Comparison of ENCODE assay signal across 21 mouse cellular contexts in genomic region chr1:87205502-87205901, GRCm38 (mm10). TPM values are rescaled to one million over a fixed set of nuclear protein-coding genes. Genes with fewer than 3 reads are reported as not detected.
DNase-seq lines count a peak whose midpoint lies in the region; ATAC-seq and TF ChIP-seq lines count a peak whose summit lies in the region.
"Had no signal": no experiment of that assay in that cellular context is flagged by ENCODE, and none has a peak within 500 bp of the region (broad histone marks: within the 10 kb centered on the region; RNA-seq: fewer than 3 reads in every experiment).

No protein-coding gene starts in this region.

- no peak overlapping the region for H3K4me2 ChIP-seq in kidney, postnatal 0 days (ENCODE audit: low read length)
- no peak overlapping the region for H3K4me2 ChIP-seq in limb, embryonic 12.5 days
- H3K4me2 ChIP-seq: heart, embryonic 13.5 days; liver, embryonic 13.5 days; stomach, embryonic 15.5 days had no signal

- no peak overlapping the region for H3K9ac ChIP-seq in kidney, postnatal 0 days (ENCODE audit: low read depth, low read length)
- H3K9ac ChIP-seq in limb, embryonic 12.5 days (replicated peaks): peak overlapping the region; percentile 9; the same call in 1 of the 2 replicates
- H3K9ac ChIP-seq: heart, embryonic 13.5 days; liver, embryonic 13.5 days; stomach, embryonic 15.5 days had no signal

- no peak for TF ChIP-seq CTCF in kidney, postnatal 0 days (IDR thresholded peaks at IDR 0.05; ENCODE audit: low read depth)
- TF ChIP-seq CTCF in kidney, adult 2 months (conservative IDR thresholded peaks at IDR 0.05; ENCODE audit: insufficient read depth, insufficient read length, low read depth, low read length): no peak

- ATAC-seq in kidney, postnatal 0 days (replicated peaks; ENCODE audit: low FRiP score, low read depth): peak; percentile 26; the same call in 1 of the 2 replicates
- peak; percentile 54; the same call in 1 of the 2 replicates for ATAC-seq in limb, embryonic 12.5 days (ENCODE audit: insufficient number of reproducible peaks, insufficient read depth, low FRiP score, low TSS enrichment, low read depth)
- ATAC-seq in monocyte, adult 5-6 weeks (replicated peaks; ENCODE audit: insufficient number of reproducible peaks, low FRiP score, low TSS enrichment, poor library complexity, severe bottlenecking): no peak

- H3K4me3 ChIP-seq in kidney, postnatal 0 days (replicated peaks; ENCODE audit: low read depth, low read length): no peak overlapping the region
- no peak overlapping the region for H3K4me3 ChIP-seq in kidney, adult 2 months (ENCODE audit: insufficient read depth, low read depth, low read length)
- no peak overlapping the region for H3K4me3 ChIP-seq in limb, embryonic 12.5 days (replicated peaks)
- H3K4me3 ChIP-seq: heart, embryonic 13.5 days; liver, embryonic 13.5 days; megakaryocyte, embryonic 14.5 days; stomach, embryonic 15.5 days had no signal

- WGBS in kidney, postnatal 0 days: 25% methylated on average over 3 of the region's 3 CpGs
- WGBS in kidney, adult 2 months: 52% methylated on average over 3 of the region's 3 CpGs
- WGBS in limb, embryonic 12.5 days: 42% methylated on average over 3 of the region's 3 CpGs

- H3K9me3 ChIP-seq in kidney, postnatal 0 days (replicated peaks; ENCODE audit: low read length): no peaks in the 10 kb centered on the region
- no peaks in the 10 kb centered on the region for H3K9me3 ChIP-seq in limb, embryonic 12.5 days
- H3K9me3 ChIP-seq: heart, embryonic 13.5 days; liver, embryonic 13.5 days; stomach, embryonic 15.5 days had no signal

- H3K27me3 ChIP-seq in kidney, postnatal 0 days (ENCODE audit: insufficient read depth, low read length): peaks cover 6% of the 10 kb centered on the region; the same call in 1 of the 2 replicates
- no peaks in the 10 kb centered on the region for H3K27me3 ChIP-seq in kidney, adult 2 months (replicated peaks; ENCODE audit: control insufficient read depth, insufficient read depth, low read length)
- peaks cover 49% of the 10 kb centered on the region for H3K27me3 ChIP-seq in limb, embryonic 12.5 days

- no peak for TF ChIP-seq POLR2A in kidney, adult 2 months (IDR thresholded peaks at IDR 0.05; ENCODE audit: low read depth, low read length)

- H3K27ac ChIP-seq in kidney, postnatal 0 days: no peak overlapping the region
- no peak overlapping the region for H3K27ac ChIP-seq in kidney, adult 2 months (ENCODE audit: insufficient read depth, low read depth, low read length)
- no peak overlapping the region for H3K27ac ChIP-seq in limb, embryonic 12.5 days
- H3K27ac ChIP-seq: heart, embryonic 13.5 days; liver, embryonic 13.5 days; stomach, embryonic 15.5 days had no signal

- no peak for DNase-seq in kidney, postnatal 0 days (ENCODE audit: low spot score)
- DNase-seq in kidney, adult 2 months: no peak
- peak; percentile 29 for DNase-seq in embryo, embryonic 10 days (ENCODE audit: low spot score)
- DNase-seq in embryo, embryonic 11 days: peak; percentile 34
- no peak for DNase-seq in layer of hippocampus, adult 11-12 months (ENCODE audit: low spot score)
- DNase-seq: adrenal gland, postnatal 10 days; cerebellum, adult 2 months; gastrocnemius, postnatal 25 days; heart, postnatal 4 days; liver, embryonic 13.5 days; right cerebral cortex, adult 18-20 months; spleen, adult 18-20 months had no signal

- no peaks in the 10 kb centered on the region for H3K36me3 ChIP-seq in kidney, postnatal 0 days (ENCODE audit: insufficient read depth, low read length)
- no peaks in the 10 kb centered on the region for H3K36me3 ChIP-seq in kidney, adult 2 months (ENCODE audit: control insufficient read depth, insufficient read depth, low read length)
- H3K36me3 ChIP-seq in limb, embryonic 12.5 days: no peaks in the 10 kb centered on the region
- H3K36me3 ChIP-seq: heart, embryonic 13.5 days; liver, embryonic 13.5 days; stomach, embryonic 15.5 days had no signal

- no peaks in the 10 kb centered on the region for H3K4me1 ChIP-seq in kidney, postnatal 0 days (replicated peaks; ENCODE audit: insufficient read depth, low read length)
- no peaks in the 10 kb centered on the region for H3K4me1 ChIP-seq in kidney, adult 2 months (ENCODE audit: control insufficient read depth, insufficient read depth, low read length)
- H3K4me1 ChIP-seq in limb, embryonic 12.5 days (replicated peaks): peaks cover 6% of the 10 kb centered on the region
- H3K4me1 ChIP-seq: liver, embryonic 13.5 days; stomach, embryonic 15.5 days had no signal

RNA-seq across cellular contexts. Expression of gene Chrng, which starts 1.0 kb away (rescaled TPM):
- not detected in 2 replicates for polyA plus RNA-seq in kidney, postnatal 0 days (2015; fragmentation: Nextera tagmentation; extraction: Ambion mirVana)
- polyA plus RNA-seq in kidney, adult 2 months (2012; rRNA removed): not detected in 2 replicates
- polyA plus RNA-seq in limb, embryonic 12.5 days (2016; fragmentation: Nextera tagmentation; extraction: Ambion mirVana): 10.4 and 11.8 TPM in 2 replicates
- total RNA-seq in monocyte, adult 5-6 weeks (2017): not detected in 3 replicates
- total RNA-seq: layer of hippocampus, adult 18-20 months; left cerebral cortex, adult 8-10 months had no signal
- polyA plus RNA-seq: cerebellum, adult 2 months; cortical plate, adult 2 months; intestine, embryonic 14.5 days had no signal

RNA-seq across cellular contexts. Expression of gene Eif4e2, which starts 8.2 kb away (rescaled TPM):
- polyA plus RNA-seq in kidney, postnatal 0 days (2015; fragmentation: Nextera tagmentation; extraction: Ambion mirVana): 165 and 178 TPM in 2 replicates
- 33.0 and 42.7 TPM in 2 replicates for polyA plus RNA-seq in kidney, adult 2 months (2012; rRNA removed)
- polyA plus RNA-seq in limb, embryonic 12.5 days (2016; fragmentation: Nextera tagmentation; extraction: Ambion mirVana): 170 and 171 TPM in 2 replicates
- 145 to 170 TPM (median 152 TPM) in 3 replicates for total RNA-seq in monocyte, adult 5-6 weeks (2017)

RNA-seq across cellular contexts. Expression of gene Chrnd, which starts 15.1 kb away (rescaled TPM):
- polyA plus RNA-seq in kidney, postnatal 0 days (2015; fragmentation: Nextera tagmentation; extraction: Ambion mirVana): 0.17 and 0.20 TPM in 2 replicates
- not detected in 2 replicates for polyA plus RNA-seq in kidney, adult 2 months (2012; rRNA removed)
- polyA plus RNA-seq in limb, embryonic 12.5 days (2016; fragmentation: Nextera tagmentation; extraction: Ambion mirVana): 1.7 and 3.0 TPM in 2 replicates
- total RNA-seq in monocyte, adult 5-6 weeks (2017): not detected in 3 replicates
- total RNA-seq: heart, postnatal 4 days; layer of hippocampus, adult 18-20 months; left cerebral cortex, adult 8-10 months had no signal
- polyA plus RNA-seq: cerebellum, adult 2 months; cortical plate, adult 2 months; heart, embryonic 13.5 days; intestine, embryonic 14.5 days had no signal

RNA-seq across cellular contexts. Expression of gene Prss56, which starts 22.4 kb away (rescaled TPM):
- 0.07 TPM in 1 of 2 replicates, not detected in the other for polyA plus RNA-seq in kidney, postnatal 0 days (2015; fragmentation: Nextera tagmentation; extraction: Ambion mirVana)
- not detected in 2 replicates for polyA plus RNA-seq in kidney, adult 2 months (2012; rRNA removed)
- polyA plus RNA-seq in limb, embryonic 12.5 days (2016; fragmentation: Nextera tagmentation; extraction: Ambion mirVana): not detected in 2 replicates
- not detected in 3 replicates for total RNA-seq in monocyte, adult 5-6 weeks (2017)
- total RNA-seq: adrenal gland, postnatal 10 days; gastrocnemius, postnatal 25 days; heart, postnatal 4 days had no signal
- polyA plus RNA-seq: intestine, embryonic 14.5 days; liver, embryonic 13.5 days; stomach, embryonic 15.5 days had no signal

RNA-seq across cellular contexts. Expression of gene Ecel1, which starts 49.2 kb away (rescaled TPM):
- polyA plus RNA-seq in kidney, postnatal 0 days (2015; fragmentation: Nextera tagmentation; extraction: Ambion mirVana): 0.05 and 0.11 TPM in 2 replicates
- polyA plus RNA-seq in kidney, adult 2 months (2012; rRNA removed): 0.07 and 0.39 TPM in 2 replicates
- 0.29 and 0.56 TPM in 2 replicates for polyA plus RNA-seq in limb, embryonic 12.5 days (2016; fragmentation: Nextera tagmentation; extraction: Ambion mirVana)
- not detected in 3 replicates for total RNA-seq in monocyte, adult 5-6 weeks (2017)
- total RNA-seq: gastrocnemius, postnatal 25 days had no signal
- polyA plus RNA-seq: liver, embryonic 13.5 days had no signal

Comparison
In these comparisons a context has a peak if more than half of its experiments do, and no peak if none do; other contexts are left out.
1. DNase-seq: peak in embryo, embryonic 10 days (single experiment) and embryo, embryonic 11 days (single experiment); none in kidney, postnatal 0 days (single experiment), kidney, adult 2 months (single experiment) and layer of hippocampus, adult 11-12 months (single experiment).
2. RNA of gene Chrng, which starts 1.0 kb away (polyA plus RNA-seq): 10.4 to 11.8 TPM in limb, embryonic 12.5 days; not detected in kidney, postnatal 0 days and not detected in kidney, adult 2 months; every median in the first group is over 10 times any median in the second.